Mouse (Mus musculus) forebrain, embryonic 16.5 days (tissue): Measurements from ENCODE around the gene Col11a1. TPM values are rescaled to one million over a fixed set of nuclear protein-coding genes. Genes with fewer than 3 reads are reported as not detected.

Source experiments
- ATAC-seq: fragments of 200-750 bp; cut with Nextera tagmentation; 2 replicates; pipeline ENCODE4 v1.8.0; 2017; ENCODE audit warnings: mild to moderate bottlenecking, moderate library complexity
- H3K27ac ChIP-seq: fragments of 300-500 bp; sonication (generic); 2 replicates; pipeline ENCODE4 v1.5.1; 2014; ENCODE audit warnings: low read length, control low read depth
- H3K27me3 ChIP-seq: fragments of 300-500 bp; sonication (generic); replicated peaks from 2 replicates; pipeline ENCODE4 v1.6.1; 2014; ENCODE audit warnings: low read length; ENCODE audit not compliant: control insufficient read depth, insufficient read depth
- H3K36me3 ChIP-seq: fragments of 300-500 bp; sonication (generic); 2 replicates; pipeline ENCODE4 v1.6.1; 2014; ENCODE audit not compliant: control insufficient read depth, insufficient read depth
- H3K4me1 ChIP-seq: fragments of 300-500 bp; sonication (generic); replicated peaks from 2 replicates; pipeline ENCODE4 v1.6.1; 2014; ENCODE audit warnings: low read length; ENCODE audit not compliant: control insufficient read depth, insufficient read depth
- H3K4me2 ChIP-seq: fragments of 300-500 bp; sonication (generic); 2 replicates; pipeline ENCODE4 v1.6.1; 2014; ENCODE audit warnings: mild to moderate bottlenecking, low read length, control low read depth
- H3K4me3 ChIP-seq: fragments of 300-500 bp; sonication (generic); replicated peaks from 2 replicates; pipeline ENCODE4 v1.5.1; 2014; ENCODE audit warnings: mild to moderate bottlenecking, low read length, control low read depth
- H3K9ac ChIP-seq: fragments of 300-500 bp; sonication (generic); replicated peaks from 2 replicates; pipeline ENCODE4 v1.6.1; 2014; ENCODE audit warnings: low read depth, low read length, control low read depth
- H3K9me3 ChIP-seq: fragments of 300-500 bp; sonication (generic); 2 replicates; pipeline ENCODE4 v1.6.1; 2016; ENCODE audit warnings: low read length; ENCODE audit not compliant: control insufficient read depth
- WGBS: fragments of 180-500 bp; shearing (Covaris S2); extraction: QIAGEN DNeasy Blood & Tissue Kit; methylation state at CpG from one replicate; pipeline ENCODE4 v1.1.7; 2014; 5-methylcytosine and 5-hydroxymethylcytosine counted together
- polyA plus RNA-seq: library from polyadenylated mRNA; unstranded; fragments of >200 nt; fragmentation: Nextera tagmentation; extraction: Ambion mirVana; gene quantifications from 2 replicates; pipeline ENCODE4 v1.2.1, GENCODE M21; 2015

The Col11a1 gene
- 8.8 and 14.0 TPM in 2 replicates for polyA plus RNA-seq

- Histone ChIP-seq H3K4me2 (peak within 1 kb of the TSS; percentile 99), H3K27me3 (no peaks in the 10 kb centered on the region), H3K9me3 (no peaks in the 10 kb centered on the region), H3K9ac (peak within 1 kb of the TSS; percentile 63), H3K27ac (no peak within 1 kb of the TSS), H3K4me1 (no peaks in the 10 kb centered on the region; the same call in none of the 2 replicates), H3K36me3 (no peaks in the 10 kb centered on the region), H3K4me3 (peak within 1 kb of the TSS; percentile 67)
- 0% methylated on average over 19 of the region's 19 CpGs for WGBS
- ATAC-seq: peak; percentile 100
Observed at GRCm38 (mm10) chr3:114029971-114030635, at the start of gene Col11a1. Gene Col11a1, plus strand, starts transcription at chr3:114030540.

GRCm38 (mm10) chr3:113990936-113991335 is 39.4 kb upstream of the Col11a1 start:
- Histone ChIP-seq H3K4me3 (no peak overlapping the region), H3K4me2 (no peak overlapping the region), H3K4me1 (no peaks in the 10 kb centered on the region), H3K27me3 (no peaks in the 10 kb centered on the region), H3K9me3 (no peaks in the 10 kb centered on the region), H3K9ac (no peak overlapping the region), H3K27ac (no peak overlapping the region), H3K36me3 (no peaks in the 10 kb centered on the region)
- 83% methylated on average over 6 of the region's 6 CpGs for WGBS
- no peak for ATAC-seq

DNA sequence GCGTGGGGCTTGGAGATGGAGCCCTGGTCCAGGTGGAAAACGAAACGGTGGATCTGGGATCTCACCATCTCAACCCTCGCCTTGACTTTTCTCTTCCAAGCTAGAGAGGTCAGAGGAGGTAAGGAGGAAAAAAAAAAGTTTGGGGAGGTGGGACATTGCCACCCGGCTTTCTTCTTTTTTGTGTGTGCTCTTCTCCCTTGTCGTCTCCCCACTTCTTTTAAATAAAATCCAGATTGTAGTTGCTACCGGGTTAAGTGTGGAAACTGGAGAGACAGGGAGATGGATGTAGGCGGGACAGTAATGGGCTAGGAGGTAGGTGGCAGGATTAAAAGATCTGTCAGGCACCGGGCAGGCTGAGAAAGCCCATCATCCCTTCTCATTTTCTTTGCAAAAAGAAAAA is 546 bp downstream of the Col11a1 start:
- Histone ChIP-seq H3K4me3 (peak overlapping the region; percentile 67), H3K4me2 (peak overlapping the region; percentile 99), H3K36me3 (no peaks in the 10 kb centered on the region), H3K27ac (no peak overlapping the region), H3K9ac (peak overlapping the region; percentile 63), H3K27me3 (no peaks in the 10 kb centered on the region), H3K4me1 (no peaks in the 10 kb centered on the region; the same call in none of the 2 replicates), H3K9me3 (no peaks in the 10 kb centered on the region)
- 0% methylated on average over 9 of the region's 9 CpGs for WGBS
- ATAC-seq: no peak

- no peak overlapping the region for H3K27ac ChIP-seq
- H3K36me3 ChIP-seq: no peaks in the 10 kb centered on the region
- peak overlapping the region; percentile 63 for H3K9ac ChIP-seq
- ATAC-seq: peak; percentile 27
- no peaks in the 10 kb centered on the region for H3K9me3 ChIP-seq
- no peaks in the 10 kb centered on the region for H3K27me3 ChIP-seq
- H3K4me3 ChIP-seq: peak overlapping the region; percentile 67
- H3K4me2 ChIP-seq: peak overlapping the region; percentile 99
- under 1% methylated on average over 21 of the region's 21 CpGs for WGBS
- H3K4me1 ChIP-seq: no peaks in the 10 kb centered on the region; the same call in none of the 2 replicates
Observed at GRCm38 (mm10) chr3:114031351-114032213, 1.2 kb downstream of the Col11a1 start.

DNA sequence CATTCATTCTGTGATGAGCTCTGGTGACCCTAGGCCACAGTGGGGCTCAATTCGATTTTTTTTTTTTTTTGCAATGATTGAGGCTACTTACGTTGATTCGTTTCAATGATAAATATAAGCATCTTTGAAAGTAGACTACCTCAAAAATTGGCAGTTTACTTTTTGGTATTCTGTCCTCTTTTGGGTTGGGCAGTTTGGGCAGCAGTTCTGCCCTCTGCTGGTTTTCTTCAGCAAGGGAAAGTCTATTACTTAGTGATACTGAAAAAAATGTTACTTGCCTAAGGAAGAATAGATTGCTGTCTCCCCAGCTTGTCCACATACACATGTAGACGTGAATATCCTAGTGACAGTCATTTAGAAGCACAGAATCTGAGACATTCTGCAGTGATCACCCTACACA is 2.0 kb downstream of the Col11a1 start:
- WGBS: 2% methylated on average over 4 of the region's 4 CpGs
- Histone ChIP-seq H3K27me3 (no peaks in the 10 kb centered on the region), H3K4me1 (no peaks in the 10 kb centered on the region; the same call in none of the 2 replicates), H3K36me3 (no peaks in the 10 kb centered on the region), H3K9ac (peak overlapping the region; percentile 63), H3K27ac (no peak overlapping the region), H3K9me3 (no peaks in the 10 kb centered on the region), H3K4me3 (peak overlapping the region; percentile 67), H3K4me2 (peak overlapping the region; percentile 99)
- no peak for ATAC-seq

DNA sequence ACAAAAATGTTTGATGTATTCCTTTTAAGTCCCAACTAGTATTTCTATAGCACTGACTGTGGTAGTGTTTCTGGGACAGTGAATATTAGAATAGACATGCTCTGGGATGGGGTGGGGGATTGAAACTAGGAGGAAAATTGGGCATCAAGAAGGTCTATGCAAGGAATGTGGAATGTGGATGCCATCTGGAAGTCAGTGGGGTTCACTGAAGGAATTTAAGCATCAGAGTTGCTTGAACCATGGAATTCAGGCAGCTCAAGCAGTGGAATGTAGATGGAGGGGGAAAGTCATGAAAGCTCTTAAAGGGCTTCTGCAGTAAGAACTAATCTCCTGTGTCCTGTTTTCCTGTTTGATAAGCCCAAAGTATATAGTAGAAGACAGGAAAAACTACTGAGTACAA is 22.1 kb downstream of the Col11a1 start:
- Histone ChIP-seq H3K9me3 (no peaks in the 10 kb centered on the region), H3K4me2 (no peak overlapping the region), H3K36me3 (no peaks in the 10 kb centered on the region), H3K4me3 (no peak overlapping the region), H3K27me3 (no peaks in the 10 kb centered on the region), H3K9ac (no peak overlapping the region), H3K27ac (no peak overlapping the region), H3K4me1 (no peaks in the 10 kb centered on the region)
- ATAC-seq: no peak

- Histone ChIP-seq H3K27ac (no peak overlapping the region), H3K4me1 (no peaks in the 10 kb centered on the region), H3K4me2 (no peak overlapping the region), H3K9ac (no peak overlapping the region), H3K27me3 (no peaks in the 10 kb centered on the region), H3K36me3 (no peaks in the 10 kb centered on the region), H3K4me3 (no peak overlapping the region), H3K9me3 (no peaks in the 10 kb centered on the region)
- WGBS: 88% methylated on average over 3 of the region's 3 CpGs
- no peak for ATAC-seq
Observed at GRCm38 (mm10) chr3:114053501-114053900, 23.2 kb downstream of the Col11a1 start.

GRCm38 (mm10) chr3:114065123-114065522 is 34.8 kb downstream of the Col11a1 start:
- Histone ChIP-seq H3K9ac (no peak overlapping the region), H3K36me3 (no peaks in the 10 kb centered on the region), H3K27me3 (no peaks in the 10 kb centered on the region), H3K4me1 (no peaks in the 10 kb centered on the region; the same call in 1 of the 2 replicates), H3K27ac (no peak overlapping the region), H3K4me2 (no peak overlapping the region), H3K9me3 (no peaks in the 10 kb centered on the region), H3K4me3 (no peak overlapping the region)
- ATAC-seq: no peak
- WGBS: 80% methylated on average over 4 of the region's 4 CpGs

DNA sequence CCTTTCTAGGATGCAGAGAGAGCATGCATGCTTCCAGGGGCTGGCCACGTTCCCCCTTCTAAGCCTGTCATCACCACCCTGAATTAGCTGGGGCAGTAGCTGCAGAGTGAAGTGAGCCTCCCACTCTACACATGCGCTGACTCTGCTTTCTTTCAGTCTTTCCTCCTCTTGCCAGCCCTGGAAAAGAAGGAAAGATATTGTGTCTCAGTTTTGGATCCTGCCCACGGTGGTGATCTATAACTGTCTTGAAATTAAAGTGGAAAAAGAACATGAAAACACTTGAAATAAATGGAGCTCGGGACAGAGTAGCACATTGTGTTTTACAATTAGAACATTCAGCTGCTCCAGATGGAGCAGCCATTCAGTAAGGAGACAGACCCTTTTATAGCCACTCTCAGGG is 35.2 kb downstream of the Col11a1 start:
- Histone ChIP-seq H3K4me2 (peak overlapping the region; percentile 8; the same call in 1 of the 2 replicates), H3K36me3 (no peaks in the 10 kb centered on the region), H3K4me3 (no peak overlapping the region), H3K27me3 (no peaks in the 10 kb centered on the region), H3K9ac (no peak overlapping the region), H3K9me3 (no peaks in the 10 kb centered on the region), H3K4me1 (no peaks in the 10 kb centered on the region; the same call in 1 of the 2 replicates), H3K27ac (no peak overlapping the region)
- ATAC-seq: peak; percentile 81
- WGBS: 23% methylated on average over 4 of the region's 4 CpGs
